Mouse (Mus musculus) bone marrow macrophage, adult 2 months (primary cell): ENCODE measurements around the gene Tdp2.

Experiments used
- CTCF ChIP-seq: IDR thresholded peaks from 2 replicates; pipeline ENCODE4 v1.5.1; 2012; ENCODE audit warnings: low read depth, mild to moderate bottlenecking, low read length, moderate library complexity
- POLR2A ChIP-seq: IDR thresholded peaks from 2 replicates; pipeline ENCODE4 v1.6.1; 2012; ENCODE audit warnings: mild to moderate bottlenecking, low read depth, low read length, borderline replicate concordance

- TF ChIP-seq CTCF (no peak), POLR2A (no peak)
Observed at GRCm38 (mm10) chr13:24799378-24799777, 32.1 kb upstream of the Tdp2 start.
